Mouse (Mus musculus): ENCODE data around the gene Gm49380. TPM values are rescaled to one million over a fixed set of nuclear protein-coding genes. Genes with fewer than 3 reads are reported as not detected.

Gene Gm49380
- total and polyA plus RNA-seq, 2 experiments from 2014 or later, result 0.81 TPM; not detected in 1

DNA sequence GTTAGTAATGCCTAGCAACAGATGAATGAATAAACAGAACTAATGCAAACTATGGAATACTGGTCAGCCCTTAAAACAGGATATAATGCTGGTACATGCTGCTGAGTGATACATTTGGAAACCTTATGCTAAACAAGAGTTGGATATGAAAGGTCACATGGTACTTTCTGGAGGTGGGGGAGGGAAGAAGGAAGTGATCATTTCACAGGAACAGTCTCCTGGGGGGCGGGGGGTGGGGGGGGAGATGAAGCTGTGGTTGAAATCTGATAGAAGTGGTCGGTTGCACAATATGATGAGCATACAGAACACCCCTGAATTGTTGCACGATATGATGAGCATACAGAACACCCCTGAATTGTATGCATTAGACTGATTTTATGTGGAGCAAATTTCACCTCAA is 89.2 kb downstream of the Gm49380 start:
- Histone ChIP-seq H3K4me1 (ENCODE audit: insufficient read depth) (no peaks in the 10 kb centered on the region), H3K4me3 (ENCODE audit: low read depth, low read length) (no peak overlapping the region)
- 78% methylated on average over 3 of the region's 3 CpGs for WGBS

DNA sequence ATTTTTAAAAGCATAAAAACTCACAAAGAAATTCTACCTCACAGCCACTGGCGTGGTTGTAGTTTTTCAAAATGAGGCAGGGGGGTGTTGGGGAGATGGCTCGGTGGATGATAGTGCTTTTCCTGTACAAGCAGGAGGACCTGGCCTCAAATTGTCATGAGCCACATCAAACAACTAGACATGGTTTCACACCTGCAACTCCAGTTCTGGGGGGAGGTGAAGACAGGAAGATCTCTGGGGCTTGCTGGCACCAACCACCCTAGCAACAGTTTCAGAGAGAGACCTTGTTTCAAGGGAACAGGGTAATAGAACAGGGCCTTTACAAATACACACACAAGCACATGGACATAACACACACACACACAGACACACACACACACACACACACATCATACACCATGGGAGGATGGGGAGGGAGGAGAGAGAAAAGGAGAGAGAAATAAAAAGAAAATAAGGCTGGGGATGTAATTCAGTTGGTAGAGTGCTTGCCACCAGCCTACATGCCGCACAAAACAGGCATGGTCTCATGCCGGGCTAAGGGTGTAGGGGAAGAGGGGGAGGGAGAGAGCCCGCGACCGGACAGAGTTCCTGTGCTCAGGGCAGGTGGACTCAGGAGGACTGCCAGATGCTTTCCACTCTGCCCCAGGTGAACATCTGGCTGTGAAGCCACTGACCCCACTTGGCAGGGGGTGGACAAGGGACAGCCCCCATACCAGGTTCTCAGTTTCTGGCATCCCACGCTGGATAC is 91.0 kb downstream of the Gm49380 start:
- Histone ChIP-seq H3K4me1 (ENCODE audit: insufficient read depth) (no peaks in the 10 kb centered on the region), H3K9me3 (ENCODE audit: low read length) (no peaks in the 10 kb centered on the region), H3K36me3 (ENCODE audit: insufficient read depth) (no peaks in the 10 kb centered on the region), H3K9ac (no peak overlapping the region), H3K27ac (ENCODE audit: low read depth, low read length) (no peak overlapping the region), H3K27me3 (ENCODE audit: insufficient read depth, low read length) (no peaks in the 10 kb centered on the region), H3K4me3 (ENCODE audit: low read depth, low read length) (no peak overlapping the region), H3K4me2 (ENCODE audit: low read depth) (no peak overlapping the region)
- ATAC-seq, result no peak
- 71% methylated on average over 8 of the region's 8 CpGs for WGBS
- TF ChIP-seq CTCF (IDR thresholded peaks at IDR 0.05; ENCODE audit: low read depth), result no peak
- DNase-seq, result no peak

More for the DNA sequence above, 89.2 kb downstream of the Gm49380 start:
- H3K27me3 ChIP-seq (ENCODE audit: insufficient read depth, low read length), result no peaks in the 10 kb centered on the region
- no peak for DNase-seq
- no peak overlapping the region for H3K4me2 ChIP-seq (ENCODE audit: low read depth)
- no peak for ATAC-seq
- H3K9ac ChIP-seq, result no peak overlapping the region
- no peaks in the 10 kb centered on the region for H3K36me3 ChIP-seq (ENCODE audit: insufficient read depth)
- no peak for TF ChIP-seq CTCF (IDR thresholded peaks at IDR 0.05; ENCODE audit: low read depth)
- no peaks in the 10 kb centered on the region for H3K9me3 ChIP-seq (ENCODE audit: low read length)
- H3K27ac ChIP-seq (ENCODE audit: low read depth, low read length), result no peak overlapping the region

DNA sequence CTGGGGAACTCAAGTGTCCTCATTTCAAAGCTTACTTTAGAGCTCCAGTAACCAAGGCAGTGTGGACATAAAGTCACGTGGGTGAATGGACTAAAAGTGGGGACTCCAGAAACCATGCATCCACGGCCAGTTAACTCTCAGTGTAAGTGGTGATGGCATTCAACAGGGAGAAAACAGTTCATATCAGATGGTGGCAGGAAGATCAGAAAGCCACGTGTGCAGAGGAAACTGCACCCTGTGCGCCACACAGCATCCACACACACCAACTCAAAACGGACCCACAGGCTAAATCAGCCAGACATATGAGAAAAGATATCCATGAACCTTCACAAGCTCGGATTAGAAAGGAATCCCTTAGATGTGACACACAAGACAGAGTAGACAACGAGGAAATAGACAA is 93.3 kb downstream of the Gm49380 start:
- WGBS, result 84% methylated on average over 7 of the region's 7 CpGs
- no peak overlapping the region for H3K4me3 ChIP-seq (ENCODE audit: low read depth, low read length)

DNA sequence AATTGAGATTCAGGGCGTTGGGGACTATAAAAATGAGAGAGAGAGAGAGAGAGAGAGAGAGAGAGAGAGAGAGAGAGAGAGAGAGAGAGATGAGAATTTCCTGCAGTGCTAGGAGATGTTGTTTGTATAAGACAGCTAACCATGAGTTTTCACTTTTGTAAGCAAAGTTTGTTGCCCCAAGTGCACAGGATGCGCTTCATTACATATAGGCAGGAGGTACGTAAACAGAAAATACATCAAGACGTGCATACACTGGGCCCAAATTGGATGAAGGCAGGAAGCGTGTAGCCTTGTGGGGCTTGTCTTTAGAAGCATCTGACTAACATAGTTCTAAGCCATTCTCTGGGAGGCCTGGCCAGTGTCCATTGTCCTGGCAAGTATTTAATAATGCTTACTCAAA is 95.5 kb downstream of the Gm49380 start:
- Histone ChIP-seq H3K4me2 (ENCODE audit: low read depth) (no peak overlapping the region), H3K9ac (no peak overlapping the region), H3K4me3 (ENCODE audit: low read depth, low read length) (no peak overlapping the region), H3K4me1 (ENCODE audit: insufficient read depth) (0 out of 2 replicates have a peak, but pooled peaks cover 4% of the 10 kb centered on the region), H3K27ac (ENCODE audit: low read depth, low read length) (no peak overlapping the region), H3K27me3 (ENCODE audit: insufficient read depth, low read length) (no peaks in the 10 kb centered on the region), H3K9me3 (ENCODE audit: low read length) (no peaks in the 10 kb centered on the region), H3K36me3 (ENCODE audit: insufficient read depth) (no peaks in the 10 kb centered on the region)
- ATAC-seq (no peak), DNase-seq (no peak)
- TF ChIP-seq CTCF (IDR thresholded peaks at IDR 0.05; ENCODE audit: low read depth), result no peak
- 82% methylated on average over 5 of the region's 5 CpGs for WGBS

More for the DNA sequence above, 93.3 kb downstream of the Gm49380 start:
- no peaks in the 10 kb centered on the region for H3K27me3 ChIP-seq (ENCODE audit: insufficient read depth, low read length)
- no peak for ATAC-seq
- no peak for TF ChIP-seq CTCF (IDR thresholded peaks at IDR 0.05; ENCODE audit: low read depth)
- no peak overlapping the region for H3K27ac ChIP-seq (ENCODE audit: low read depth, low read length)
- DNase-seq, result no peak
- no peaks in the 10 kb centered on the region for H3K36me3 ChIP-seq (ENCODE audit: insufficient read depth)
- H3K4me1 ChIP-seq (ENCODE audit: insufficient read depth), result no peaks in the 10 kb centered on the region
- H3K9ac ChIP-seq, result no peak overlapping the region
- no peaks in the 10 kb centered on the region for H3K9me3 ChIP-seq (ENCODE audit: low read length)
- no peak overlapping the region for H3K4me2 ChIP-seq (ENCODE audit: low read depth)

Other genes with a start within 250 kb of the Gm49380 start
- gene Thy1, start 70.1 kb downstream of the Gm49380 start, total RNA-seq (2014; rRNA removed), result 31.6 and 37.6 TPM in 2 replicates
- gene Thy1, start 70.1 kb downstream of the Gm49380 start, polyA plus RNA-seq (2015; fragmentation: Nextera tagmentation; extraction: Ambion mirVana), result 18.4 and 23.2 TPM in 2 replicates
- gene Usp2, start 46.5 kb downstream of the Gm49380 start, total RNA-seq (2014; rRNA removed), result 10.5 and 16.6 TPM in 2 replicates
- 14.9 and 20.2 TPM in 2 replicates for gene Usp2, start 46.5 kb downstream of the Gm49380 start, polyA plus RNA-seq (2015; fragmentation: Nextera tagmentation; extraction: Ambion mirVana)
- 0.67 and 1.2 TPM in 2 replicates for gene Mfrp, start 11.8 kb downstream of the Gm49380 start, total RNA-seq (2014; rRNA removed)
- 0.08 and 0.13 TPM in 2 replicates for gene Mfrp, start 11.8 kb downstream of the Gm49380 start, polyA plus RNA-seq (2015; fragmentation: Nextera tagmentation; extraction: Ambion mirVana)
- 17.3 and 18.4 TPM in 2 replicates for gene C1qtnf5, start 6.3 kb downstream of the Gm49380 start, total RNA-seq (2014; rRNA removed)
- 8.7 and 9.3 TPM in 2 replicates for gene C1qtnf5, start 6.3 kb downstream of the Gm49380 start, polyA plus RNA-seq (2015; fragmentation: Nextera tagmentation; extraction: Ambion mirVana)
- 11.0 and 16.0 TPM in 2 replicates for gene Rnf26, start within 50 bp of the Gm49380 start, total RNA-seq (2014; rRNA removed)
- gene Rnf26, start within 50 bp of the Gm49380 start, polyA plus RNA-seq (2015; fragmentation: Nextera tagmentation; extraction: Ambion mirVana), result 36.8 and 38.8 TPM in 2 replicates
- 12.2 and 21.1 TPM in 2 replicates for gene Mcam, start 21.0 kb upstream of the Gm49380 start, total RNA-seq (2014; rRNA removed)
- 5.0 and 6.0 TPM in 2 replicates for gene Mcam, start 21.0 kb upstream of the Gm49380 start, polyA plus RNA-seq (2015; fragmentation: Nextera tagmentation; extraction: Ambion mirVana)
- 16.0 and 24.4 TPM in 2 replicates for gene Cbl, start 120.5 kb upstream of the Gm49380 start, total RNA-seq (2014; rRNA removed)
- 6.8 and 14.4 TPM in 2 replicates for gene Cbl, start 120.5 kb upstream of the Gm49380 start, polyA plus RNA-seq (2015; fragmentation: Nextera tagmentation; extraction: Ambion mirVana)
- 3.5 and 7.8 TPM in 2 replicates for gene Ccdc153, start 127.2 kb upstream of the Gm49380 start, total RNA-seq (2014; rRNA removed)
- 5.0 and 7.0 TPM in 2 replicates for gene Ccdc153, start 127.2 kb upstream of the Gm49380 start, polyA plus RNA-seq (2015; fragmentation: Nextera tagmentation; extraction: Ambion mirVana)
- 0.33 and 1.0 TPM in 2 replicates for gene Pdzd3, start 138.0 kb upstream of the Gm49380 start, total RNA-seq (2014; rRNA removed)
- gene Pdzd3, start 138.0 kb upstream of the Gm49380 start, polyA plus RNA-seq (2015; fragmentation: Nextera tagmentation; extraction: Ambion mirVana), result 0.43 and 1.0 TPM in 2 replicates
- 5.8 and 5.9 TPM in 2 replicates for gene Nlrx1, start 155.1 kb upstream of the Gm49380 start, total RNA-seq (2014; rRNA removed)
- 5.7 and 7.1 TPM in 2 replicates for gene Nlrx1, start 155.1 kb upstream of the Gm49380 start, polyA plus RNA-seq (2015; fragmentation: Nextera tagmentation; extraction: Ambion mirVana)
- gene Abcg4, start 175.1 kb upstream of the Gm49380 start, total RNA-seq (2014; rRNA removed), result 30.6 and 45.2 TPM in 2 replicates
- 15.2 and 20.4 TPM in 2 replicates for gene Abcg4, start 175.1 kb upstream of the Gm49380 start, polyA plus RNA-seq (2015; fragmentation: Nextera tagmentation; extraction: Ambion mirVana)
- 24.4 and 29.5 TPM in 2 replicates for gene Hinfp, start 192.2 kb upstream of the Gm49380 start, total RNA-seq (2014; rRNA removed)
- 10.7 and 14.2 TPM in 2 replicates for gene Hinfp, start 192.2 kb upstream of the Gm49380 start, polyA plus RNA-seq (2015; fragmentation: Nextera tagmentation; extraction: Ambion mirVana)
- gene C2cd2l, start 206.8 kb upstream of the Gm49380 start, total RNA-seq (2014; rRNA removed), result 42.9 and 54.2 TPM in 2 replicates
- gene C2cd2l, start 206.8 kb upstream of the Gm49380 start, polyA plus RNA-seq (2015; fragmentation: Nextera tagmentation; extraction: Ambion mirVana), result 26.2 and 33.2 TPM in 2 replicates
- gene Dpagt1, start 212.5 kb upstream of the Gm49380 start, total RNA-seq (2014; rRNA removed), result 17.7 and 18.3 TPM in 2 replicates
- gene Dpagt1, start 212.5 kb upstream of the Gm49380 start, polyA plus RNA-seq (2015; fragmentation: Nextera tagmentation; extraction: Ambion mirVana), result 30.1 and 30.6 TPM in 2 replicates
- 97.8 and 109 TPM in 2 replicates for gene H2afx, start 221.2 kb upstream of the Gm49380 start, total RNA-seq (2014; rRNA removed)
- gene H2afx, start 221.2 kb upstream of the Gm49380 start, polyA plus RNA-seq (2015; fragmentation: Nextera tagmentation; extraction: Ambion mirVana), result 143 and 149 TPM in 2 replicates
- 38.1 and 38.6 TPM in 2 replicates for gene Hmbs, start 230.7 kb upstream of the Gm49380 start, total RNA-seq (2014; rRNA removed)
- gene Hmbs, start 230.7 kb upstream of the Gm49380 start, polyA plus RNA-seq (2015; fragmentation: Nextera tagmentation; extraction: Ambion mirVana), result 53.3 and 55.0 TPM in 2 replicates
- 37.6 and 39.1 TPM in 2 replicates for gene Vps11, start 248.2 kb upstream of the Gm49380 start, total RNA-seq (2014; rRNA removed)
- gene Vps11, start 248.2 kb upstream of the Gm49380 start, polyA plus RNA-seq (2015; fragmentation: Nextera tagmentation; extraction: Ambion mirVana), result 36.2 and 39.9 TPM in 2 replicates